Mouse (Mus musculus): ENCODE results near the gene Il17rc. TPM values are rescaled to one million over a fixed set of nuclear protein-coding genes. Genes with fewer than 3 reads are reported as not detected.

Il17rc gene
- polyA plus RNA-seq, 1 experiment: 10.9 TPM

DNA sequence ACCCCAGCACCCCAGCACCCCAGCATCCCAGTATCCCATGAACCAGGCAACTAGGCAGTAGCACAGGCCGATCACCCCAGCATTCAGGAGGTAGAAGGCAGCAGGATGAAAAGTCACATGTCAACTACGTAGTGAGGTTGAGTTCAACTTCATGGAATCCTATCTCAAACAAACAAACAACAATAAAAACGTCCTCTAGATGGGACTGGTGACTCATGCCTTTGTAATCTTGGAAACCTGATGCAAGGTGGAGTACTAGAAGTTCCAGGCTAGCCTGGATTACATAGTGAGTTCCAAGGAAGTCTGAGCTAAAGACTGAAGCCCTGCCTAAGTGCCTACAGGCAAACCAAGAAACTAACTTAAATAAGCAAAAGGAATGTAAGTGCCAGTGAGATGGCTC is 40.4 kb upstream of the Il17rc start:
- Histone ChIP-seq H3K27ac (ENCODE audit: insufficient read depth, low read length) (no peak overlapping the region), H3K36me3 (ENCODE audit: control insufficient read depth, insufficient read depth, low read length) (no peaks in the 10 kb centered on the region), H3K4me1 (ENCODE audit: control insufficient read depth, insufficient read depth, insufficient read length) (no peaks in the 10 kb centered on the region), H3K4me3 (ENCODE audit: extremely low read depth, insufficient read depth, insufficient read length) (no peak overlapping the region), H3K27me3 (ENCODE audit: control insufficient read depth, insufficient read depth, low read length) (no peaks in the 10 kb centered on the region)
- DNase-seq (ENCODE audit: low read depth in 1 of 2, low spot score in 2 of 2): no peak
- WGBS: 68% methylated on average over 3 of the region's 3 CpGs
- TF ChIP-seq POLR2A (IDR thresholded peaks at IDR 0.05; ENCODE audit: low read depth, low read length) (no peak), CTCF (IDR thresholded peaks at IDR 0.05; ENCODE audit: extremely low read depth, insufficient read depth, insufficient read length, insufficient replicate concordance) (no peak)

DNA sequence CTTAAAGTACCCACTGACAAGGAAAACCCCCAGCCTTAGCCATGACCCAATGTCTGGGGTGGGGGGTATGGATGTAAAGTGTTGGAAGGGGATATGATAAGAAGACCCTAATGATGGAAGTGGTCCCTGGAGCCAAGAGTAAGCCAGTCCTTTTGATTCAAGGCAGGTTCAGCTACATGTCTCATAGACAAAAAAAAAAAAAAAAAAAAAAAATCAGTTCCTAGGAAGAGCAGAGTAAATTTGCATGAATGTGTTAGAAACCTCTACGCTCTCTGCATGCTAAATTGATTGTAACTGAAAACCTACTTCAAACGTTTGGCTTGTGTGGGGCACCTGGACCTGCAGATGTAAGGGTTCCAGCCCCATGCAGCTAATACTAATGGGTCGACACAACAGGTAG is 39.4 kb upstream of the Il17rc start:
- 59% methylated on average over 3 of the region's 3 CpGs for WGBS
- Histone ChIP-seq H3K27me3 (ENCODE audit: control insufficient read depth, insufficient read depth, low read length) (no peaks in the 10 kb centered on the region), H3K4me1 (ENCODE audit: control insufficient read depth, insufficient read depth, insufficient read length) (no peaks in the 10 kb centered on the region), H3K36me3 (ENCODE audit: control insufficient read depth, insufficient read depth, low read length) (no peaks in the 10 kb centered on the region), H3K27ac (ENCODE audit: insufficient read depth, low read length) (no peak overlapping the region), H3K4me3 (ENCODE audit: extremely low read depth, insufficient read depth, insufficient read length) (no peak overlapping the region)
- no peak for DNase-seq (ENCODE audit: low read depth in 1 of 2, low spot score in 2 of 2)
- TF ChIP-seq CTCF (IDR thresholded peaks at IDR 0.05; ENCODE audit: extremely low read depth, insufficient read depth, insufficient read length, insufficient replicate concordance): no peak
- TF ChIP-seq POLR2A (IDR thresholded peaks at IDR 0.05; ENCODE audit: low read depth, low read length): no peak

DNA sequence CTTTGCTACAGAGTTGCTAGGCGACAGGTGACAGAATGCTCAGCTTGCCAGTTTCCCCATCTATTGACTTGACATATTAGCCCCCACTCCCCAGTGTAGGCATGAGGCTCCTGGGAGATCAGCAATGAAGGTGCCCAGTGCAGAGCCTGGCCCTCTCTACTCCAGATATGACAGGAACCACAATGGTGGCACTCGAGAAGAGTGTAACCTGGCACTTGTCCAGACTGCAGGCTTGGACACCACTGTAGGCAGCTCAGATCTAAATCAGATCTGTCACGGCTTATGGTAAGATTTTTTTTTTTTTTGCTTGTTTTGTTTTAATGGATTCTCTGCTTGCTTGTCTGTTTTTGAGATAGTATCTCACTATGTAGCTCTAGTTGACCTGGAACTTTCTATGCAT is 37.6 kb upstream of the Il17rc start:
- 63% methylated on average over 3 of the region's 3 CpGs for WGBS
- Histone ChIP-seq H3K4me3 (ENCODE audit: extremely low read depth, insufficient read depth, insufficient read length) (no peak overlapping the region), H3K27me3 (ENCODE audit: control insufficient read depth, insufficient read depth, low read length) (no peaks in the 10 kb centered on the region), H3K4me1 (ENCODE audit: control insufficient read depth, insufficient read depth, insufficient read length) (no peaks in the 10 kb centered on the region), H3K36me3 (ENCODE audit: control insufficient read depth, insufficient read depth, low read length) (no peaks in the 10 kb centered on the region), H3K27ac (ENCODE audit: insufficient read depth, low read length) (no peak overlapping the region)
- no peak for DNase-seq (ENCODE audit: low read depth in 1 of 2, low spot score in 2 of 2)
- TF ChIP-seq POLR2A (IDR thresholded peaks at IDR 0.05; ENCODE audit: low read depth, low read length) (no peak), CTCF (IDR thresholded peaks at IDR 0.05; ENCODE audit: extremely low read depth, insufficient read depth, insufficient read length, insufficient replicate concordance) (no peak)

DNA sequence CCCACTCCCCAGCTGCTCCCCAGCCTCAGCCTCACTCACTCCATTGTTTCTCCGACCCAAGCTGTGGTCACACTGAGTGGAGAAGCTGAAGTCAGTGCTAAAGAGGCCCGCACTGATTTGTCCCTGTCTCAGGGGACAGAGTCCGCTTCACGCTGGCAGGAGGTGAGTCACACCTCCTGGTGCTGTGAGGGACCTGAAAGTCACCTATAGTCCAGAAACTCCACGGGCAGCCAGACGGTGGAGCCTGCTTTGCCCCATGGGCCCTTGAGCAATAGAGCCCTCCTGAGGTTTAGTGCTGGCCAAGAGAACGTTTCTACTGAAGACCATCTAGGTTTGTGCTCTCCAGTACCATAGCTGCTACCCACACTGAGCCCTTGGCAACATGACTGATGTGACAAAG is 36.5 kb upstream of the Il17rc start:
- H3K4me3 ChIP-seq (ENCODE audit: extremely low read depth, insufficient read depth, insufficient read length): no peak overlapping the region
- no peaks in the 10 kb centered on the region for H3K4me1 ChIP-seq (ENCODE audit: control insufficient read depth, insufficient read depth, insufficient read length)
- WGBS: 75% methylated on average over 7 of the region's 7 CpGs
- TF ChIP-seq CTCF (IDR thresholded peaks at IDR 0.05; ENCODE audit: extremely low read depth, insufficient read depth, insufficient read length, insufficient replicate concordance) (no peak), POLR2A (IDR thresholded peaks at IDR 0.05; ENCODE audit: low read depth, low read length) (no peak)
- DNase-seq (ENCODE audit: low read depth in 1 of 2, low spot score in 2 of 2): no peak
- no peak overlapping the region for H3K27ac ChIP-seq (ENCODE audit: insufficient read depth, low read length)
- no peaks in the 10 kb centered on the region for H3K27me3 ChIP-seq (ENCODE audit: control insufficient read depth, insufficient read depth, low read length)
- no peaks in the 10 kb centered on the region for H3K36me3 ChIP-seq (ENCODE audit: control insufficient read depth, insufficient read depth, low read length)

DNA sequence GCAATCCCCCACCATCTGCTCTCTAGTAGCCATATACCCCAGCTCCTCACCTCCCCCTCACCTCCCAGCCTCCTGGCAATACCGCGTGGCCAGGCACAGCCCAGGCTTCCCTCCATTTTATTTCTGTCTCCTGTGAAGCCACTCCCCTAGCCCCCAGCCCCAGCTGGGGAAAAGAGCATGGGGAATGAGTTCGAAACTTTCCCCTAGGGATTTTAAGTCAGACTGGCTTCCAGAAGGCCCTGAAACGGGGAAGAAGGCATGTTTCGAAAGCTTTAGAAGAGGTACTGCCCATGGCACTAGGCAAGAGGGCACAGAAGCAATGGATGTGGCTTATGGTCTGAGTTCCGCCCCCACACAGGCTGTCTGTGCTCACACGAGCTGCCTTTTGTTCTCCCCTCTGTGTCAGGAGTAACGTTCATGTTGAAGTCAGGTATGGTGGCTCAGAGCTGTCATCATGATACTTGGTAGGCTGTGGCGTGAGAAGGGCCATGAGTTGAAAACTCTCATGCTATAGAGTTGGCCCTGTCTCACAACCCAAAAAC is 35.5 kb upstream of the Il17rc start, which contains the start of gene Cidec:
Gene Cidec (minus strand): TSS at position 97 of the 542 bp plus-strand sequence.
- H3K27ac ChIP-seq (ENCODE audit: insufficient read depth, low read length): no peak within 1 kb of the TSS
- H3K4me1 ChIP-seq (ENCODE audit: control insufficient read depth, insufficient read depth, insufficient read length): no peaks in the 10 kb centered on the region
- no peak within 1 kb of the TSS for H3K4me3 ChIP-seq (ENCODE audit: extremely low read depth, insufficient read depth, insufficient read length)
- TF ChIP-seq POLR2A (IDR thresholded peaks at IDR 0.05; ENCODE audit: low read depth, low read length) (no peak), CTCF (IDR thresholded peaks at IDR 0.05; ENCODE audit: extremely low read depth, insufficient read depth, insufficient read length, insufficient replicate concordance) (no peak)
- 74% methylated on average over 9 of the region's 9 CpGs for WGBS
- H3K36me3 ChIP-seq (ENCODE audit: control insufficient read depth, insufficient read depth, low read length): no peaks in the 10 kb centered on the region
- no peak for DNase-seq (ENCODE audit: low read depth in 1 of 2, low spot score in 2 of 2)
- no peaks in the 10 kb centered on the region for H3K27me3 ChIP-seq (ENCODE audit: control insufficient read depth, insufficient read depth, low read length)

DNA sequence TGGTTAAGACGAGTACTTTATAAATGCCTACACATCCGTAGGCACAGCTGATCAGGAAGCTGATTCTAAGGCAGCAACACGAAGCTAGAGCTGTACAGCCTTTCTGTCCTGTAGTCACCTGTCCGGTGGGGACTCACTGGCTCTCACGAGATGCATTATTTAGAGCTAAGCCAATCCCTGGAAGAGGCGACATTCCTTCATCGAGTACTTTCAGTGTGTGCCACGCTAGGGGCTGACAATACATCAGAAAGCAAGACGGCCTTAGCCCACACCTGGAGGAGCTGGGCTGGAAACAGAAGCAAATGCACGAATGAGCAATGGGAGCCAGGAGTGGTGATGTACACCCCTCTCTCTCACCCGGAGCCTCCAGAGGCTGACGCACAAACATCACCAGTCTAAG is 34.1 kb upstream of the Il17rc start:
- H3K36me3 ChIP-seq (ENCODE audit: control insufficient read depth, insufficient read depth, low read length): no peaks in the 10 kb centered on the region
- no peak for TF ChIP-seq POLR2A (IDR thresholded peaks at IDR 0.05; ENCODE audit: low read depth, low read length)
- TF ChIP-seq CTCF (IDR thresholded peaks at IDR 0.05; ENCODE audit: extremely low read depth, insufficient read depth, insufficient read length, insufficient replicate concordance): no peak
- no peak overlapping the region for H3K4me3 ChIP-seq (ENCODE audit: extremely low read depth, insufficient read depth, insufficient read length)
- no peaks in the 10 kb centered on the region for H3K4me1 ChIP-seq (ENCODE audit: control insufficient read depth, insufficient read depth, insufficient read length)
- no peak for DNase-seq (ENCODE audit: low read depth in 1 of 2, low spot score in 2 of 2)
- H3K27ac ChIP-seq (ENCODE audit: insufficient read depth, low read length): no peak overlapping the region
- 81% methylated on average over 12 of the region's 12 CpGs for WGBS
- no peaks in the 10 kb centered on the region for H3K27me3 ChIP-seq (ENCODE audit: control insufficient read depth, insufficient read depth, low read length)

DNA sequence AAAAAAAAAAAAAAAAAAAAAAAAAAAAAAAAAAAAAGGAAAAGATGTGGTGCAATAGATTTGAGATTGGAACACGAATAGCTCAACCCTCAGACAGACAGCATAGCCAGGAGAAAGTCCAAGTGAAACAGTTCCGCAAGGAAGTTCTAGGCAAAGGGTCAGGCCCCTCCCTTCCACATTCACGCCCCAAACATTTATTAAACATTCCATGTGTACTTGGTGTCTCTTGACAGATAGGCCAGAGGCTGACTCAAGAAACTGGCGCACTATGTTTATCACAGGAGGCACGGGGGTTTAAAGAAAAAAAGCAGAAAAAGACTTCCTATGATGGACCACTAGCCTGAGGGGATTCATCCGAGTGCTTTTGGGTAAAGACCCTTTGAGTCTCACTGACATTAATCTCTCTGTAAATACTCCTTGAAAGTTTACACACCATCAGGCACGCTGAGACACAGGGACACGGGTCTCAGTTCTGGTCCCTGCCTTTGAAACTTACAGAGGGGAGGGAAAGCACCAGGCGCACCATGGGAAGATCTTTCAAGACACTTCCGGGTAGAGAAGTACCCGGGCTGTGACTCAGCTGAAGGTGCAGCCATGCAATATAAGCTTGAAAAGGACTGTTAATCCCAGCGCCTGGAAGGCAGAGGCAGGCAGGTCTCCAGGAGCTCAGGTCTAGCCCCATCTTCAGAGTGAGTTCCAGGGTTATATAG is 32.4 kb upstream of the Il17rc start:
- Histone ChIP-seq H3K36me3 (ENCODE audit: control insufficient read depth, insufficient read depth, low read length) (no peaks in the 10 kb centered on the region), H3K27ac (ENCODE audit: insufficient read depth, low read length) (no peak overlapping the region)
- WGBS: 63% methylated on average over 12 of the region's 12 CpGs

More for the DNA sequence above, 32.4 kb upstream of the Il17rc start:
- Histone ChIP-seq H3K4me3 (ENCODE audit: extremely low read depth, insufficient read depth, insufficient read length) (no peak overlapping the region), H3K27me3 (ENCODE audit: control insufficient read depth, insufficient read depth, low read length) (no peaks in the 10 kb centered on the region), H3K4me1 (ENCODE audit: control insufficient read depth, insufficient read depth, insufficient read length) (no peaks in the 10 kb centered on the region)
- no peak for DNase-seq (ENCODE audit: low read depth in 1 of 2, low spot score in 2 of 2)
- TF ChIP-seq POLR2A (IDR thresholded peaks at IDR 0.05; ENCODE audit: low read depth, low read length): no peak
- no peak for TF ChIP-seq CTCF (IDR thresholded peaks at IDR 0.05; ENCODE audit: extremely low read depth, insufficient read depth, insufficient read length, insufficient replicate concordance)
